Mouse (Mus musculus) erythroid progenitor cell, adult 5-6 weeks (primary cell): Measurements from ENCODE around the gene Vwa7. TPM values are rescaled to one million over a fixed set of nuclear protein-coding genes. Genes with fewer than 3 reads are reported as not detected.
A peak's percentile ranks its signal among the peaks of the same experiment; 100 is the strongest.
"Not testable (repeated sequence)": the region's sequence is repeated elsewhere in the genome, so short reads cannot be mapped to it uniquely, and the experiment has no call there.

Experiments
- ATAC-seq: replicated peaks from 2 replicates; pipeline ENCODE4 v1.8.0; 2016; ENCODE audit warnings: moderate number of reproducible peaks, mild to moderate bottlenecking, moderate TSS enrichment, inconsistent platforms; ENCODE audit not compliant: poor library complexity, low FRiP score, severe bottlenecking
- total RNA-seq, 2 experiments: library from RNA; stranded (forward) in 1 of 2; stranded (reverse) in 1 of 2; fragments of 150-400 nt in 1 of 2; fragments of 186-747, 209-891 nt in 1 of 2; gene quantifications; 2 replicates each; pipeline versions ENCODE4 v1.2.3 to v1.2.4; 2015 to 2017; ENCODE audit warnings: low replicate concordance in 2 of 2

Vwa7 gene
- total RNA-seq, 2 experiments from 2014 or later, result 0.53 TPM; not detected in 1

GRCm38 (mm10) chr17:34999871-35000716 lies 16.3 kb upstream of the Vwa7 start:
- ATAC-seq, result peak; percentile 8; the same call in 1 of the 2 replicates

GRCm38 (mm10) chr17:35000717-35001451 lies 15.5 kb upstream of the Vwa7 start, which contains the start of gene Vars:
TSS of gene Vars (plus strand) at chr17:35000987.
- ATAC-seq, result peak; percentile 65

GRCm38 (mm10) chr17:35001452-35002152 lies 14.8 kb upstream of the Vwa7 start:
- 0 out of 2 replicates have a peak, but pooled peaks have one; percentile 28 for ATAC-seq

GRCm38 (mm10) chr17:35002153-35002865 lies 14.1 kb upstream of the Vwa7 start:
- ATAC-seq, result peak; percentile 67

GRCm38 (mm10) chr17:35003022-35003838 lies 13.1 kb upstream of the Vwa7 start:
- ATAC-seq, result no peak

- ATAC-seq, result no peak
Measured at GRCm38 (mm10) chr17:35004075-35004717, 12.2 kb upstream of the Vwa7 start.

- ATAC-seq, result no peak
Measured at GRCm38 (mm10) chr17:35005158-35005557, 11.2 kb upstream of the Vwa7 start.

- ATAC-seq, result not testable (repeated sequence)
Measured at GRCm38 (mm10) chr17:35005902-35006301, 10.5 kb upstream of the Vwa7 start.

GRCm38 (mm10) chr17:35007387-35007991 lies 8.9 kb upstream of the Vwa7 start:
- no peak for ATAC-seq

- no peak for ATAC-seq
Measured at GRCm38 (mm10) chr17:35009586-35009985, 6.8 kb upstream of the Vwa7 start.

GRCm38 (mm10) chr17:35011440-35011839 lies 4.9 kb upstream of the Vwa7 start:
- no peak for ATAC-seq

GRCm38 (mm10) chr17:35012430-35012829 lies 3.9 kb upstream of the Vwa7 start:
- no peak for ATAC-seq

GRCm38 (mm10) chr17:35013221-35013620 lies 3.2 kb upstream of the Vwa7 start:
- no peak for ATAC-seq

GRCm38 (mm10) chr17:35015296-35015695 lies 1.1 kb upstream of the Vwa7 start:
- no peak for ATAC-seq

- no peak for ATAC-seq
Measured at GRCm38 (mm10) chr17:35016791-35017705, 669 bp downstream of the Vwa7 start.

GRCm38 (mm10) chr17:35017706-35018030 lies 1.3 kb downstream of the Vwa7 start:
- no peak for ATAC-seq

- ATAC-seq, result no peak
Measured at GRCm38 (mm10) chr17:35018171-35018570, 1.8 kb downstream of the Vwa7 start.
